ENCODE assay signal across 8 mouse cellular contexts in the genomic region with DNA sequence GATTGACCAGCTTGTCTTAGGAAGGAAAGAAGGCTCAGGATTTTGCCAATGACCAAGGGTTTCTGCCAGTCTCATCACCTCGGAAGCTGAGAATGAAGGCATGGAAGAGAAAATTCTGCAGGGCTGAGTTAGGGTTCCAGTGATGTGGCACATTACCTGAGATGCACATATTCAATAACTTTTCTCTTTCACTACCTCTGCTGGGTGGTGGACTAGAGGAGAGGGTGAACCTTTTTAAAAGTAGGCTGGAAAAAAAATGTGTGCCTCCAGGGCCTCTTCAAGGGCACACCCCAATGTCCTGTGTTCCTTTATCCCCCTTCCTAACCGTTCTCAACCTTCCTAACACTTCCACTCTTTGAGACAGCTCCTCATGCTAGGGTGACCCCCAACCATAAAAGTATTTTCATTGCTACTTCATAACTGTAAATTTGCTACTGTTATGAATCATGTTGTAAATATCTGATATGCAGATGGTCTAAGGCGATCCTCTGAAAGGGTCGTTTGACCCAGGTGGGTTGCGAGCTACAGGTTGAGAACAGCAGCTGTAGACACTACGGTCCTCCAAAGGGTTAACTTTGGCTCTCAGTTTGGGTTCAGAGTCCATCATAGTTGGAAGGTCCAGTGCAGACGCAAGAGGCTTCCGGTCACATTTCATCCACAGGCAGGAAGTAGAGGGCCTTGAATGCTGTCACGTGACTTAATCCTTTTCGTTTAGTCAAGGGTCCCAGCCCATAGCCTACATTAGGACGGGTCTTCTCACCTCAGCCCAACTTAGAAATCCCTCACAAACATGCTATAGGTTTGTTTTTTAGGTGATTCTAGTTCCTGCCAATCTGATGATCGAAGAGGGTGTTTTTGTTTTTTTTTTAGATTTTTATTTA.
A peak's percentile ranks its signal among the peaks of the same experiment; 100 is the strongest.
DNase-seq lines count a peak whose midpoint lies in the region; ATAC-seq and TF ChIP-seq lines count a peak whose summit lies in the region.
"Had no signal": no experiment of that assay in that cellular context is flagged by ENCODE, and none has a peak within 500 bp of the region (broad histone marks: within the 10 kb centered on the region; RNA-seq: fewer than 3 reads in every experiment).

No protein-coding gene starts in this region.

- H3K27me3 ChIP-seq in kidney, postnatal 0 days (ENCODE audit: insufficient read depth, low read length) = no peaks in the 10 kb centered on the region
- H3K27me3 ChIP-seq in kidney, embryonic 16.5 days (ENCODE audit: insufficient read depth, low read length) = no peaks in the 10 kb centered on the region
- no peaks in the 10 kb centered on the region for H3K27me3 ChIP-seq in CH12.LX (replicated peaks)
- H3K27me3 ChIP-seq in intestine, embryonic 14.5 days (replicated peaks; ENCODE audit: control insufficient read depth, insufficient read depth, low read length) = no peaks in the 10 kb centered on the region
- H3K27me3 ChIP-seq in splenic B cell, adult 2 months (ENCODE audit: control insufficient read depth, insufficient read depth, low read length, poor library complexity, severe bottlenecking) = no peaks in the 10 kb centered on the region
- H3K27me3 ChIP-seq: embryonic facial prominence, embryonic 12.5 days had no signal

- no peak for TF ChIP-seq RAD21 in CH12.LX (IDR thresholded peaks at IDR 0.05; ENCODE audit: low read depth, low read length)

- 64% methylated on average over 12 of the region's 12 CpGs for WGBS in kidney, postnatal 0 days
- 60% methylated on average over 12 of the region's 12 CpGs for WGBS in kidney, embryonic 16.5 days
- 58% methylated on average over 12 of the region's 12 CpGs for WGBS in intestine, embryonic 14.5 days

- H3K4me3 ChIP-seq in kidney, postnatal 0 days (replicated peaks; ENCODE audit: low read depth, low read length) = no peak overlapping the region
- H3K4me3 ChIP-seq in kidney, embryonic 16.5 days (ENCODE audit: low read length) = no peak overlapping the region
- no peak overlapping the region for H3K4me3 ChIP-seq in CH12.LX (replicated peaks in 1 of 3; ENCODE audit: low read depth in 2 of 3, low read length in 2 of 3, poor library complexity in 1 of 3)
- no peak overlapping the region for H3K4me3 ChIP-seq in intestine, embryonic 14.5 days (ENCODE audit: low read depth, low read length)
- H3K4me3 ChIP-seq: embryonic facial prominence, embryonic 12.5 days had no signal

- no peak for TF ChIP-seq CTCF in kidney, postnatal 0 days (IDR thresholded peaks at IDR 0.05; ENCODE audit: low read depth)
- TF ChIP-seq CTCF in CH12.LX (conservative IDR thresholded peaks at IDR 0.05 in 1 of 2, IDR thresholded peaks at IDR 0.05 in 1 of 2; ENCODE audit: low read depth in 2 of 2, low read length in 2 of 2) = no peak

- intact Hi-C loops in gastrocnemius, postnatal 36 days (cut with DNase I) = loop anchor here (2.0 kb wide), 1 partner anchor 222 kb away; no protein-coding TSS in a partner anchor

- no peak for TF ChIP-seq EP300 in CH12.LX (IDR thresholded peaks at IDR 0.05; ENCODE audit: low read length)

- H3K4me2 ChIP-seq in kidney, postnatal 0 days (ENCODE audit: low read length) = no peak overlapping the region
- no peak overlapping the region for H3K4me2 ChIP-seq in kidney, embryonic 16.5 days (replicated peaks; ENCODE audit: low read depth, low read length)
- no peak overlapping the region for H3K4me2 ChIP-seq in CH12.LX (ENCODE audit: insufficient read depth, low read depth, poor library complexity, severe bottlenecking)
- H3K4me2 ChIP-seq in intestine, embryonic 14.5 days (ENCODE audit: low read length) = no peak overlapping the region
- H3K4me2 ChIP-seq: embryonic facial prominence, embryonic 12.5 days had no signal

- no peaks in the 10 kb centered on the region for H3K79me2 ChIP-seq in CH12.LX (replicated peaks; ENCODE audit: control insufficient read depth, extremely low read depth, insufficient read depth, poor library complexity, severe bottlenecking)

- H3K4me1 ChIP-seq in kidney, postnatal 0 days (replicated peaks; ENCODE audit: insufficient read depth, low read length) = 0 out of 2 replicates have a peak, but pooled peaks cover 7% of the 10 kb centered on the region
- H3K4me1 ChIP-seq in kidney, embryonic 16.5 days (ENCODE audit: insufficient read depth, low read length) = peaks cover 23% of the 10 kb centered on the region
- peaks cover 0 to 9% of the 10 kb centered on the region in 2 experiments; a peak in 2 of 4 replicates for H3K4me1 ChIP-seq in CH12.LX (ENCODE audit: control insufficient read depth in 1 of 2, insufficient read depth in 2 of 2)
- H3K4me1 ChIP-seq in intestine, embryonic 14.5 days (replicated peaks; ENCODE audit: control insufficient read depth, insufficient read depth, low read length) = 0 out of 2 replicates have a peak, but pooled peaks cover 3% of the 10 kb centered on the region
- H3K4me1 ChIP-seq: embryonic facial prominence, embryonic 12.5 days had no signal

- ATAC-seq in kidney, postnatal 0 days (replicated peaks; ENCODE audit: low FRiP score, low read depth) = peak; percentile 46; the same call in 1 of the 2 replicates
- ATAC-seq in kidney, embryonic 16.5 days (ENCODE audit: low FRiP score, low TSS enrichment) = no peak
- ATAC-seq in intestine, embryonic 14.5 days (replicated peaks; ENCODE audit: low FRiP score, low TSS enrichment, low read depth) = peak; percentile 15; the same call in 1 of the 2 replicates

- no peak overlapping the region for H3K27ac ChIP-seq in kidney, postnatal 0 days
- H3K27ac ChIP-seq in kidney, embryonic 16.5 days (ENCODE audit: low read length) = no peak overlapping the region
- H3K27ac ChIP-seq in CH12.LX (ENCODE audit: insufficient read depth, low read depth) = no peak overlapping the region
- no peak overlapping the region for H3K27ac ChIP-seq in intestine, embryonic 14.5 days (ENCODE audit: low read depth)
- H3K27ac ChIP-seq: embryonic facial prominence, embryonic 12.5 days had no signal

- no peak for DNase-seq in kidney, postnatal 0 days (ENCODE audit: low spot score)
- no peak for DNase-seq in CH12.LX (ENCODE audit: extremely low read depth)
- no peak for DNase-seq in intestine, embryonic 14.5 days (ENCODE audit: low spot score)
- peak; percentile 13 for DNase-seq in splenic B cell, adult 2 months (ENCODE audit: low read depth, low spot score)
- DNase-seq in gastrocnemius, postnatal 36 days = no peak
- no peak for DNase-seq in thymus, postnatal 0 days (ENCODE audit: low spot score)

- H3K36me3 ChIP-seq in kidney, postnatal 0 days (ENCODE audit: insufficient read depth, low read length) = no peaks in the 10 kb centered on the region
- H3K36me3 ChIP-seq in kidney, embryonic 16.5 days (ENCODE audit: insufficient read depth, low read length) = no peaks in the 10 kb centered on the region
- H3K36me3 ChIP-seq in CH12.LX (replicated peaks in 1 of 2; ENCODE audit: control insufficient read depth in 1 of 2, insufficient read depth in 1 of 2, low read length in 1 of 2) = no peaks in the 10 kb centered on the region
- H3K36me3 ChIP-seq in intestine, embryonic 14.5 days (ENCODE audit: control insufficient read depth, insufficient read depth, low read length) = no peaks in the 10 kb centered on the region
- no peaks in the 10 kb centered on the region for H3K36me3 ChIP-seq in splenic B cell, adult 2 months (ENCODE audit: control insufficient read depth, insufficient read depth, low read length, poor library complexity, severe bottlenecking)
- H3K36me3 ChIP-seq: embryonic facial prominence, embryonic 12.5 days had no signal

- in situ Hi-C loops in CH12.LX (cut with MboI; ENCODE audit: low pct_ligation_motif_present, low pct_unique_long_range_greater_than_20kb, low sequenced_read_pairs) = no loop called here

- H3K9ac ChIP-seq in kidney, postnatal 0 days (ENCODE audit: low read depth, low read length) = no peak overlapping the region
- no peak overlapping the region for H3K9ac ChIP-seq in kidney, embryonic 16.5 days (replicated peaks; ENCODE audit: low read length)
- no peak overlapping the region for H3K9ac ChIP-seq in CH12.LX (ENCODE audit: insufficient read depth, low read depth)
- H3K9ac ChIP-seq in intestine, embryonic 14.5 days (ENCODE audit: low read length) = no peak overlapping the region
- H3K9ac ChIP-seq: embryonic facial prominence, embryonic 12.5 days had no signal

- dilution Hi-C loops in CH12.LX (cut with MboI; ENCODE audit: extremely low pct_ligation_motif_present, extremely low pct_unique_long_range_greater_than_20kb, low sequenced_read_pairs) = no loop called here

- H3K9me3 ChIP-seq in kidney, postnatal 0 days (replicated peaks; ENCODE audit: low read length) = no peaks in the 10 kb centered on the region
- H3K9me3 ChIP-seq in kidney, embryonic 16.5 days (ENCODE audit: low read length) = no peaks in the 10 kb centered on the region
- H3K9me3 ChIP-seq in CH12.LX (replicated peaks; ENCODE audit: low read length) = no peaks in the 10 kb centered on the region
- H3K9me3 ChIP-seq in intestine, embryonic 14.5 days (ENCODE audit: control insufficient read depth, low read length) = no peaks in the 10 kb centered on the region
- H3K9me3 ChIP-seq: embryonic facial prominence, embryonic 12.5 days had no signal

- no peak for TF ChIP-seq POLR2A in CH12.LX (IDR thresholded peaks at IDR 0.05; ENCODE audit: low read depth, low read length)

TF ChIP-seq in CH12.LX, 34 proteins besides CTCF, POLR2A, EP300 and RAD21:
- TF ChIP-seq BHLHE40 (IDR thresholded peaks at IDR 0.05; ENCODE audit: low read depth, low read length) (peak; percentile 36; the same call in 1 of the 2 replicates), USF1 (IDR thresholded peaks at IDR 0.05; ENCODE audit: low read depth, low read length) (peak; percentile 24), IRF4 (IDR thresholded peaks at IDR 0.05; ENCODE audit: low read depth, low read length) (no peak), GABPA (IDR thresholded peaks at IDR 0.05; ENCODE audit: insufficient replicate concordance, low read depth, low read length) (no peak)
